Mouse (Mus musculus) bone marrow, adult 2 months (tissue): ENCODE results near the gene Ccdc117.
"Not testable (repeated sequence)": the region's sequence is repeated elsewhere in the genome, so short reads cannot be mapped to it uniquely, and the experiment has no call there.

Experiments
- CTCF ChIP-seq: fragments of 200-500 bp; IDR thresholded peaks from 2 replicates; pipeline ENCODE4 v1.5.1; 2011; ENCODE audit warnings: low read length, control low read depth; ENCODE audit not compliant: control insufficient read depth, insufficient read depth
- POLR2A ChIP-seq: fragments of 200-500 bp; IDR thresholded peaks from 2 replicates; pipeline ENCODE4 v1.6.1; 2011; ENCODE audit warnings: low read depth, mild to moderate bottlenecking, control low read depth, low read length, borderline replicate concordance; ENCODE audit not compliant: control insufficient read depth

GRCm38 (mm10) chr11:5537454-5537853 is 4.5 kb downstream of the Ccdc117 start:
- TF ChIP-seq CTCF, POLR2A: not testable (repeated sequence)
